Mouse (Mus musculus) limb, embryonic 12.5 days (tissue): ENCODE results near the gene Ldlrad1. TPM values are rescaled to one million over a fixed set of nuclear protein-coding genes. Genes with fewer than 3 reads are reported as not detected.

Experiments
- ATAC-seq: fragments of 200-750 bp; cut with Nextera tagmentation; 2 replicates; pipeline ENCODE4 v1.8.0; 2017; ENCODE audit warnings: low read depth, moderate TSS enrichment; ENCODE audit not compliant: insufficient number of reproducible peaks, insufficient read depth, low FRiP score, low TSS enrichment
- H3K27ac ChIP-seq: fragments of 300-500 bp; sonication (generic); 2 replicates; pipeline ENCODE4 v1.5.1; 2016; ENCODE audit warnings: mild to moderate bottlenecking, moderate library complexity
- H3K27me3 ChIP-seq: fragments of 300-500 bp; sonication (generic); 2 replicates; pipeline ENCODE4 v1.6.1; 2016; ENCODE audit warnings: mild to moderate bottlenecking, moderate library complexity
- H3K36me3 ChIP-seq: fragments of 300-500 bp; sonication (generic); 2 replicates; pipeline ENCODE4 v1.6.1; 2016; ENCODE audit warnings: mild to moderate bottlenecking, moderate library complexity
- H3K4me1 ChIP-seq: fragments of 300-500 bp; sonication (generic); replicated peaks from 2 replicates; pipeline ENCODE4 v1.6.1; 2016
- H3K4me2 ChIP-seq: fragments of 300-500 bp; sonication (generic); 2 replicates; pipeline ENCODE4 v1.6.1; 2016; ENCODE audit warnings: mild to moderate bottlenecking, moderate library complexity
- H3K4me3 ChIP-seq: fragments of 300-500 bp; sonication (generic); replicated peaks from 2 replicates; pipeline ENCODE4 v1.5.1; 2016; ENCODE audit warnings: mild to moderate bottlenecking
- H3K9ac ChIP-seq: fragments of 300-500 bp; sonication (generic); replicated peaks from 2 replicates; pipeline ENCODE4 v1.6.1; 2016; ENCODE audit warnings: mild to moderate bottlenecking, moderate library complexity
- H3K9me3 ChIP-seq: fragments of 300-500 bp; sonication (generic); 2 replicates; pipeline ENCODE4 v1.6.1; 2016; ENCODE audit warnings: mild to moderate bottlenecking, moderate library complexity
- WGBS: fragments of 180-500 bp; shearing (Covaris S2); methylation state at CpG from one replicate; pipeline ENCODE4 v1.1.7; 2016; 5-methylcytosine and 5-hydroxymethylcytosine counted together
- polyA plus RNA-seq: library from polyadenylated mRNA; unstranded; fragments of >200 nt; fragmentation: Nextera tagmentation; extraction: Ambion mirVana; gene quantifications from 2 replicates; pipeline ENCODE4 v1.2.1, GENCODE M21; 2016

The Ldlrad1 gene
- not detected in 2 replicates for polyA plus RNA-seq

DNA sequence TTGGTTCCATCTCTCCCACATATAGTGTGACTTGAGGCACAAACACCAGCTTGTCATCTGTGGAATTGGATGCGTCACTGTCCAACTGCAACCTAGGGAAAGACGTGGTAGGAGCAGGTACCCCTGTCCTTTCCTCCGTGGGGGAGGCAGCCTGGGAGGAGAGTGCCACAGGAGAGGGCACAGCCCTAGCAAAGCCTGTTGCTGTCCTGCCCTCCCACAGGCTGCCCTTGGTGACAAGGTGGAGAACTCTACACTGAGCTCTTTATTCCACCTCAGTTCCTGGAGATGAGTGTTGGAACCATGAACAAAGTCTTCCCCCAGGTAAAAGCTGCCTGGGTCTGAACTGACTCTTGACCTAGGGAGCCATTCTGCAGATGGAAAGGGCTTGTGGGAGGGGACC, at the start of gene Ldlrad1:
Ldlrad1 (plus strand) TSS at position 301 of the 400 bp plus-strand sequence.
- no peak within 1 kb of the TSS for H3K27ac ChIP-seq
- peaks cover 5% of the 10 kb centered on the region for H3K4me1 ChIP-seq
- no peaks in the 10 kb centered on the region for H3K9me3 ChIP-seq
- H3K4me3 ChIP-seq: no peak within 1 kb of the TSS
- H3K27me3 ChIP-seq: no peaks in the 10 kb centered on the region
- H3K4me2 ChIP-seq: no peak within 1 kb of the TSS
- WGBS: 82% methylated on average over 3 of the region's 3 CpGs
- ATAC-seq: no peak
- peaks cover 42% of the 10 kb centered on the region for H3K36me3 ChIP-seq
- no peak within 1 kb of the TSS for H3K9ac ChIP-seq

DNA sequence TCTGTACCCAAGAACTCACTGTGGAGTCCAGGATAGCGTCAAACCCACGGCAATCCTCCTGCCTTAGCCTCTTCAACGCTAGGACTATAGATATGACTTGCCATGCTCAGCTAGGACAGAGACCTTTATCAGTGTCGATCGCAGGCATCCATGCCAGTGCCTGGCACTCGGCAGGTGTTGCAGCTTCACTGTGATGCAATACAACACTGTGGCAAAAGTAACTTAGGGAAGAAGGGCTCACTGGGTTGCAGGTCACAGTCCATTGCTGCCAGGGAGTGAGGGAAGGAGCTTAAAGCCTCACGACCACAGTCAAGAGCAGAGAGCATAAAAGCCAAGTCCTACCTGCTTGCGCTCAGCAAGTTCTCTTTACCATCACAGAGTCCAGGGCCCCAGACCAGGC, 48.8 kb upstream of the Ldlrad1 start:
- Histone ChIP-seq H3K27me3 (no peaks in the 10 kb centered on the region), H3K9ac (no peak overlapping the region), H3K9me3 (no peaks in the 10 kb centered on the region), H3K4me1 (no peaks in the 10 kb centered on the region), H3K4me2 (no peak overlapping the region), H3K4me3 (no peak overlapping the region), H3K36me3 (peaks cover 49% of the 10 kb centered on the region), H3K27ac (no peak overlapping the region)
- WGBS: 93% methylated on average over 8 of the region's 8 CpGs
- no peak for ATAC-seq

DNA sequence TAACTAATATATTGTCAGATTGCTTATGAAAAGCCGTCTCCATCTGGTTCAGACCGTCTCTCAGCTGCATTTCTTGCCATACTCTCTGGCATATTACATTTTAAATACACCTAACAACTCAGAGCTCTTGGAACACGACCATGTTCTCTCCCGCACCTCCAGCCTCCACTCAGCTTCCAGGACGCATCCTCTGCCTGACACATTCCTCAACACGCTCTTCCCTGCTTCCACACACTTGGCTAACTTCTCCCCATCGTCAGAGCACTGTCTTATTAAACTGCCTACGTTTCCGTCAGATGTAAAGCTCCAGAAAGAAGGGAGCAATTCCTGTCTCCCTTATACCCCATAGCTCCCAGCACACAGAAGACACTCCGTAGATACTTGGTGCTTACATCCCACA, 45.6 kb upstream of the Ldlrad1 start:
- no peak overlapping the region for H3K4me2 ChIP-seq
- no peak overlapping the region for H3K27ac ChIP-seq
- no peak overlapping the region for H3K9ac ChIP-seq
- H3K4me3 ChIP-seq: no peak overlapping the region
- peaks cover 42% of the 10 kb centered on the region for H3K36me3 ChIP-seq
- no peaks in the 10 kb centered on the region for H3K27me3 ChIP-seq
- WGBS: 86% methylated on average over 10 of the region's 10 CpGs
- no peaks in the 10 kb centered on the region for H3K9me3 ChIP-seq
- no peaks in the 10 kb centered on the region for H3K4me1 ChIP-seq
- ATAC-seq: no peak

DNA sequence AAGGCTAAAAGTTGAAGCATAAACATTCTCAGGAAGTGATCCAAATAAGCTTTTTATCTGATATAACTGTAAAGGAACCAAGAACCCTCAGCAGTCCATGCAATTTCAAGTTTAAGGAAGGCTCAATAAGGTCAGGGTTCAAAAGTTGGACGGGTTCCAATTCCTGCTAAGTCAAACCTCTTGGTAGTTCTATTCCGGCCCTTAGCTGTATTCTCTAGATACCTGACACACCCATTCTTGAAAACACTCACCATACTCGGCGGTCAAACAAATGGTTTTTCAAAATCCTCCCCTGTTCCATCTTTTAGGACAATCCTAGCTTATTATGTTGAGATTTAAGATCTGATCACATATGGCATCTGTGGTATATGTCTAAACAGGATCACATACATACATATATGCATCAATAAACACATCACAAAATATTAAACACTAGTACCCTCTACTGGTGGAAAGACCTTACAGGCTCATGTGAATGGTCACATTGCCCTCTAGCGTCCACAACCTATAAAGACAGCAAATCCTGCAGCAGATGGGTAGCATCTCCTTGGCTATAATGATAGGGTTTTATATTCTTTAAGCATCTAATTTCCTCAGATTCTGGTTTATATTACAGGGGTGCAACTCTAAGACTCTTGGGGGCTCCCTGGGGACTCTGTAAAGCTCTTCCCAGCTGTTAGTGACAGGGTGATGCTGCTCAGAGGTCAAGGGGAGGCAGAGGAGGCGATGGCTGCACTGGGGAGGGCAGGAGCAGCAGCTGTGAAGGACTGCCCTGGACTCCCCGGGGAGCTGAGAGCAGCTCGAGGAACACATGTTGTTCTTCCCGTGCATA, 45.0 kb upstream of the Ldlrad1 start:
- Histone ChIP-seq H3K4me2 (no peak overlapping the region), H3K4me3 (no peak overlapping the region), H3K4me1 (no peaks in the 10 kb centered on the region), H3K9me3 (no peaks in the 10 kb centered on the region), H3K36me3 (peaks cover 37% of the 10 kb centered on the region), H3K27ac (no peak overlapping the region), H3K27me3 (no peaks in the 10 kb centered on the region), H3K9ac (no peak overlapping the region)
- 0 out of 2 replicates have a peak, but pooled peaks have one; percentile 59 for ATAC-seq
- 48% methylated on average over 9 of the region's 9 CpGs for WGBS

DNA sequence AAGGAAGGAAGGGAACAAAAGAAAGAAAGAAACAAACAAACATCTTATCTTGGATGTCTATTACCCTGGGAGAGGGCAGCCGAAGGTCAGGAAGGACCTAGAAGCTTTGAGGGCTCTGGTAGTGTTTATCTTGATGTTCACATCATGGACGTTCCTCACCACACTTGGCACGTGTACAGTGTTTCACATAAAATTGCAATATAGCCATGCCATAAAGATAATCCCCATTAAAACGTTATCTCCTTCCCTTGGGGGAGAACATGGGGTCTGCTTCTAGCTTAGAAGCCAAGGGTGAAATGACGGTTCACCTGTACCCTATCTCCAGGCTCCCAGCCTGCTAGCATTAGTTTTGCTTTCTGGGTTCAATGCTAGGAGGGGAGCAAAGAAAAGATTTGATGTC, 42.3 kb upstream of the Ldlrad1 start:
- Histone ChIP-seq H3K9me3 (no peaks in the 10 kb centered on the region), H3K4me2 (no peak overlapping the region), H3K4me1 (no peaks in the 10 kb centered on the region), H3K27ac (no peak overlapping the region), H3K9ac (no peak overlapping the region), H3K36me3 (peaks cover 40% of the 10 kb centered on the region), H3K27me3 (no peaks in the 10 kb centered on the region), H3K4me3 (no peak overlapping the region)
- 78% methylated on average over 5 of the region's 5 CpGs for WGBS
- no peak for ATAC-seq

DNA sequence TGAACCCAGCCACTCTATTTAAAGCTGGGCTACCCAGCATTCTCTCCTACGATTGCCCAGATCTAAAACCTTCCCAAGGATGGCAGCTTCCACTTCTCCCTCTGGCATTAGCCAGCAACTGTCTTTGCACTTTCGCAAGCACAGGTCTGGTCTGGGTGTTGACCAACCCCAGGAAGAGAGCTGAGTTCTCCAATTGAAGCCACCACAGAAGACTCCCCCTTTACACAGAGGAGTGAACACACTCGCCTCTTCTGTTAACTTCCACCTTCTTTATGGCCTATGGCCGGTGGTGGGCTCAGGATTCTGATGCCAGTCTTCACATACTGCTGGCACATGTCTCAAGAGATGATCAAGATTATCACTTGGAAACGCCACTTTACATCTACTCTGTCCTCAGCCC, 41.2 kb upstream of the Ldlrad1 start:
- WGBS: 86% methylated on average over 5 of the region's 5 CpGs
- H3K4me1 ChIP-seq: no peaks in the 10 kb centered on the region
- H3K36me3 ChIP-seq: peaks cover 51% of the 10 kb centered on the region

DNA sequence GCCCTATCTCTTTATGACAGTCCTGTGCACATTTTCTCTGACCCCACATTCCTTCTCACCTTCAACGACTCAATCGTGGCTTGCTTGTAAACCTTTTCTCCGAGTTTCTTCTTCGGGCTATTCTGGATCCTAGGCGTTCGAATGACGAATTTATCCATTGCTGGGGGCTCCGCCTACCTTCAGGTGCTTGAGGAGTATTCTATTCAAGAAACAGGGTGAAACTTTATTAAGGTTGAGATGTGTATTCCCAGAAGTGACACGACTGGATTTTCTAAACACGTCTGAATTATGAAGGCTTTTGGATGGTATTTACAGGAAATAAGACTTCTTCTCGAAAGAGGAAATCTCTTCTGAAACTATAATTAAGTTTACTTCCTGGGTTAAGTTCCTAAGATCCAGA, 31.5 kb upstream of the Ldlrad1 start:
- Histone ChIP-seq H3K9ac (peak overlapping the region; percentile 89; the same call in 1 of the 2 replicates), H3K36me3 (peaks cover 32% of the 10 kb centered on the region; the same call in 1 of the 2 replicates), H3K27me3 (no peaks in the 10 kb centered on the region), H3K4me2 (peak overlapping the region; percentile 75), H3K4me3 (peak overlapping the region; percentile 93), H3K27ac (peak overlapping the region; percentile 98), H3K4me1 (peaks cover 36% of the 10 kb centered on the region), H3K9me3 (no peaks in the 10 kb centered on the region)
- ATAC-seq: no peak
- WGBS: 44% methylated on average over 11 of the region's 11 CpGs

More for the DNA sequence above, 41.2 kb upstream of the Ldlrad1 start:
- no peak overlapping the region for H3K4me3 ChIP-seq
- H3K9ac ChIP-seq: no peak overlapping the region
- no peak overlapping the region for H3K4me2 ChIP-seq
- ATAC-seq: no peak
- no peak overlapping the region for H3K27ac ChIP-seq
- H3K9me3 ChIP-seq: no peaks in the 10 kb centered on the region
- no peaks in the 10 kb centered on the region for H3K27me3 ChIP-seq

DNA sequence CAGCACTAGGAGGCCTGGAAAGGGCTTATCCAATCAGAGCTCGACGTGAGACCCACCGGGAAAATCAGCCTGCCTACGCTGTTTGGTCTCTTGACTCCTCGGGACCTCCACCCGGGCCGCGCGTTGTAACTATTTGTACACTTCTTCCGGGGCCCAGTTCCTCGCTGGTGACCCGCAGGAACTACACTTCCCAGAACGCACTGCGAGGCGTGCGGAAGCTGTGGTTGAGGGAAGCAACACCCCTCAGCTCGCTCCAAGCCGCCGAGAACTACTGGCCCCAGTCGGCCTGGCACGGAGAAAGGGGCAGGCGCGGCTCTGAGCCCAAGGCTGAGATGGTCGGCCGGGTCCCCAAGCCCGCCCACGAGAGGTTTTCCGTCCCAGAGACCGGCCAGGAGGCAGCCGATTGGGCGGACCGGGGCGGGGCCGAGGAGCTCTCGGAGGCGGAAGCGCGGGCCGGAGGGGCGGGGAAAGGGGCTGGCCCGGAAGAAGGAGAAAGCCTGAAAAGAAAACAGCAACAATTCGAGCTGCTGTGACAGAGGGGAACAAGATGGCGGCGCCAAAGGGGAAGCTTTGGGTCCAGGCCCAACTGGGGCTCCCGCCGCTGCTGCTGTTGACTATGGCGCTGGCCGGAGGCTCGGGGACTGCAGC, 30.7 kb upstream of the Ldlrad1 start, which contains the start of gene Tmem59:
Tmem59 (plus strand) TSS at position 218 of the 648 bp plus-strand sequence.
- H3K9me3 ChIP-seq: no peaks in the 10 kb centered on the region
- H3K4me2 ChIP-seq: peak within 1 kb of the TSS; percentile 75
- H3K27me3 ChIP-seq: no peaks in the 10 kb centered on the region
- H3K27ac ChIP-seq: peak within 1 kb of the TSS; percentile 98
- under 1% methylated on average over 49 of the region's 49 CpGs for WGBS
- peak; percentile 95 for ATAC-seq
- peak within 1 kb of the TSS; percentile 89 for H3K9ac ChIP-seq
- peaks cover 24% of the 10 kb centered on the region; the same call in 1 of the 2 replicates for H3K36me3 ChIP-seq
- peak within 1 kb of the TSS; percentile 93 for H3K4me3 ChIP-seq
- peaks cover 41% of the 10 kb centered on the region for H3K4me1 ChIP-seq

DNA sequence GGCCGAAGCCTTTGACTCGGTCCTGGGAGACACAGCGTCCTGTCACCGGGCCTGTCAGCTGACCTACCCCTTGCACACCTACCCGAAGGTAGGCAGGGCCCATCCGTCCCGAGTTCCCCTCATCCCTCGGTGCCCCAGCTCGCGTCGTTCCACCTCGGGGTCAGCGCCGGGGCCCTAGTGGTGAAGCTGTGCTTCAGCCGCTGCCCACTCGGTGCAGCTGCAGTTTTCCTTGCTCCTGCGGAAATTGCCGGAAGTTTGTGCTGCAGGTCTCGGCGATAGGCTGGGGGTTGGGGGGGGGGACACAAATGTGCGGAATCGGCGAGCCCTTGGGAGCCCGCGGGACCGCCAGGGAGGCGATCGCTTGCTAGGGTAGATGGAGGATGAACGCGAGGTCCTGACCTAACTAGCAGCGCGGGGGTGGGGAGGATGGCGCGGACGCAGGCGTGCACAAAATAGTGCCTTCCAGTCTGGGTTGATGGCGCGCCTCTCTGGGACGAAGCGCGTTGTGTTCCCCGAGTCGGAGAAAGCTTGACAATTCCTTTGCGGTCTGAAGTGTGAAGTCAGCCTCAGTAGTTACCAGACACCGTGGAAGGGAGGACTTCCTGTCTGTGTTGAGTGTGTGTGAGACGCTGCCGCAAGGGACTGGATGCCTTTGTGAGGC, 30.0 kb upstream of the Ldlrad1 start, which contains the start of gene Tceanc2:
Tceanc2 (minus strand) TSS at position 287 of the 661 bp plus-strand sequence.
- H3K4me3 ChIP-seq: peak within 1 kb of the TSS; percentile 93
- peak within 1 kb of the TSS; percentile 75 for H3K4me2 ChIP-seq
- no peaks in the 10 kb centered on the region for H3K27me3 ChIP-seq
- WGBS: under 1% methylated on average over 47 of the region's 47 CpGs
- peak within 1 kb of the TSS; percentile 98 for H3K27ac ChIP-seq
- peaks cover 18% of the 10 kb centered on the region; the same call in 1 of the 2 replicates for H3K36me3 ChIP-seq
- peaks cover 42% of the 10 kb centered on the region for H3K4me1 ChIP-seq
- H3K9me3 ChIP-seq: no peaks in the 10 kb centered on the region
- ATAC-seq: peak; percentile 16; the same call in 1 of the 2 replicates
- peak within 1 kb of the TSS; percentile 89 for H3K9ac ChIP-seq

DNA sequence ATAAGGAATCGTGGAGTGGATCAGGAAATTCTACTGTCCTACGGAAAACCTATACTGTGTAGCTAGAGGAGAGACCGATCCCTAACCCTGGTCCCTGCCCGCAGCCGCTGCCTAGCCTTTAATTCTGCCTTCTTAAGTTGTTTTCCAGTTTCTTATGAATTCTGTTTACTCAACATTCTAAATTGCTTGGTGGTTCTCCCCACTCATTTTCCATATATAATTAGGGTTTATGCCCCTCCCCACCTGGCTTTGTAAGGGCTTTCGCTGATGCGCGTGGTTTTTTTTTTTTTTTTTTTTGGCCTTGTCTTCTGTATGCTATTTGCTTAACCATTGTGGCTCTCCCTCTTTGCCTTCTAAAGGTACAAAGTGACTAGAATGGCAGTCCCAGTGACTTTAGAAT, 29.4 kb upstream of the Ldlrad1 start:
- H3K27me3 ChIP-seq: no peaks in the 10 kb centered on the region
- 5% methylated on average over 8 of the region's 8 CpGs for WGBS
- peak overlapping the region; percentile 75 for H3K4me2 ChIP-seq
- H3K4me3 ChIP-seq: peak overlapping the region; percentile 93
- H3K4me1 ChIP-seq: peaks cover 42% of the 10 kb centered on the region
- H3K9ac ChIP-seq: peak overlapping the region; percentile 89
- ATAC-seq: no peak
- peak overlapping the region; percentile 98 for H3K27ac ChIP-seq
- no peaks in the 10 kb centered on the region for H3K9me3 ChIP-seq
- peaks cover 15% of the 10 kb centered on the region; the same call in 1 of the 2 replicates for H3K36me3 ChIP-seq

DNA sequence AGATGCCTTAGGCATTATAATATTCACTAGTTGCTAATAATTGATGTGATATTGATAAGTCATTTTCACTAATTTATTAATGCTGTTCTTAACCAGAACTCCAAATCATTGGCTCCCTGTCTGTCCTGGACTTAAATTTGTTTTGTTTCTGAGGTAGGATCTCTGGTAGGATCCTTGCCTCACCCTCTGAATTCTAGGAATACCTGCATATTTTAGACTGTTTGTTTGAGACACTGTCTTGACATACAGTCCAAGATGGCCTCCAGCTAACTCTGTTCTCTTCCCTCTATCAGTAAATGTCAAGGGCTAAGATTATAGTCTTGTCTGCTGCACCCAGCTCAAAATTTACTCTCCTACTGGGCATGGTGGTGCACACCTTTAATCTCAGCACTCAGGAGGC, 28.2 kb upstream of the Ldlrad1 start:
- peaks cover 4% of the 10 kb centered on the region; the same call in 1 of the 2 replicates for H3K36me3 ChIP-seq
- no peak overlapping the region for H3K9ac ChIP-seq
- no peak for ATAC-seq
- no peak overlapping the region for H3K4me3 ChIP-seq
- H3K9me3 ChIP-seq: no peaks in the 10 kb centered on the region
- peak overlapping the region; percentile 75; the same call in 1 of the 2 replicates for H3K4me2 ChIP-seq
- peaks cover 46% of the 10 kb centered on the region for H3K4me1 ChIP-seq
- H3K27me3 ChIP-seq: no peaks in the 10 kb centered on the region
- no peak overlapping the region for H3K27ac ChIP-seq
